21 mouse cellular contexts compared by ENCODE assay signal in genomic region chr7:68697313-68697712, GRCm38 (mm10). TPM values are rescaled to one million over a fixed set of nuclear protein-coding genes. Genes with fewer than 3 reads are reported as not detected.
DNase-seq lines count a peak whose midpoint lies in the region; ATAC-seq and TF ChIP-seq lines count a peak whose summit lies in the region.
"Had no signal": no experiment of that assay in that cellular context is flagged by ENCODE, and none has a peak within 500 bp of the region (broad histone marks: within the 10 kb centered on the region; RNA-seq: fewer than 3 reads in every experiment).

No protein-coding gene starts in this region.

- no peak for TF ChIP-seq CTCF in liver, adult 2 months (IDR thresholded peaks at IDR 0.05; ENCODE audit: low read depth, low read length)
- TF ChIP-seq CTCF in lung, postnatal 0 days (IDR thresholded peaks at IDR 0.05): no peak

- no peak for TF ChIP-seq EP300 in lung, postnatal 0 days (IDR thresholded peaks at IDR 0.05)

- no peak overlapping the region for H3K4me3 ChIP-seq in liver, adult 2 months (ENCODE audit: insufficient read depth, low read depth, low read length)
- no peak overlapping the region for H3K4me3 ChIP-seq in lung, postnatal 0 days (ENCODE audit: low read depth, low read length)
- H3K4me3 ChIP-seq in stomach, embryonic 15.5 days (replicated peaks): no peak overlapping the region
- no peak overlapping the region for H3K4me3 ChIP-seq in forebrain, embryonic 14.5 days (ENCODE audit: low read depth, low read length)
- H3K4me3 ChIP-seq: embryonic facial prominence, embryonic 15.5 days; erythroblast, embryonic 14.5 days; forebrain, embryonic 10.5 days; forebrain, embryonic 15.5 days; heart, embryonic 10.5 days; hindbrain, embryonic 12.5 days had no signal

- H3K79me2 ChIP-seq in liver, adult 2 months (ENCODE audit: control insufficient read depth, insufficient read depth, low read length): no peaks in the 10 kb centered on the region

- peak overlapping the region; percentile 30 for H3K27ac ChIP-seq in liver, adult 2 months (replicated peaks; ENCODE audit: insufficient read depth, low read depth, low read length)
- no peak overlapping the region for H3K27ac ChIP-seq in lung, postnatal 0 days (ENCODE audit: low read length)
- peak overlapping the region; percentile 35 for H3K27ac ChIP-seq in stomach, embryonic 15.5 days
- no peak overlapping the region for H3K27ac ChIP-seq in forebrain, embryonic 14.5 days (ENCODE audit: low read depth, low read length)
- H3K27ac ChIP-seq: embryonic facial prominence, embryonic 15.5 days; forebrain, embryonic 10.5 days; forebrain, embryonic 15.5 days; heart, embryonic 10.5 days; hindbrain, embryonic 12.5 days had no signal

- no peak for TF ChIP-seq POLR2A in liver, adult 2 months (IDR thresholded peaks at IDR 0.05; ENCODE audit: extremely low read depth, insufficient read depth, low read length)

- no peak overlapping the region for H3K4me2 ChIP-seq in lung, postnatal 0 days (replicated peaks; ENCODE audit: low read depth, low read length)
- no peak overlapping the region for H3K4me2 ChIP-seq in stomach, embryonic 15.5 days
- H3K4me2 ChIP-seq in forebrain, embryonic 14.5 days (ENCODE audit: low read length): no peak overlapping the region
- H3K4me2 ChIP-seq: embryonic facial prominence, embryonic 15.5 days; forebrain, embryonic 15.5 days; hindbrain, embryonic 12.5 days had no signal

- intact Hi-C loops in gastrocnemius, postnatal 14 days (cut with DNase I; ENCODE audit: low total_unique reads): no loop called here

- no peaks in the 10 kb centered on the region for H3K36me3 ChIP-seq in liver, adult 2 months (ENCODE audit: control insufficient read depth, insufficient read depth, low read length)
- no peaks in the 10 kb centered on the region for H3K36me3 ChIP-seq in lung, postnatal 0 days (ENCODE audit: insufficient read depth, low read length)
- H3K36me3 ChIP-seq in stomach, embryonic 15.5 days: no peaks in the 10 kb centered on the region
- no peaks in the 10 kb centered on the region for H3K36me3 ChIP-seq in forebrain, embryonic 14.5 days (ENCODE audit: control insufficient read depth, insufficient read depth, low read length)
- H3K36me3 ChIP-seq: embryonic facial prominence, embryonic 15.5 days; forebrain, embryonic 10.5 days; forebrain, embryonic 15.5 days; heart, embryonic 10.5 days; hindbrain, embryonic 12.5 days had no signal

- peaks cover 10% of the 10 kb centered on the region for H3K4me1 ChIP-seq in liver, adult 2 months (ENCODE audit: control insufficient read depth, insufficient read depth, low read length)
- H3K4me1 ChIP-seq in lung, postnatal 0 days (ENCODE audit: insufficient read depth, low read depth, low read length): 0 out of 2 replicates have a peak, but pooled peaks cover 3% of the 10 kb centered on the region
- H3K4me1 ChIP-seq in stomach, embryonic 15.5 days: peaks cover 5% of the 10 kb centered on the region; the same call in 1 of the 2 replicates
- H3K4me1 ChIP-seq in forebrain, embryonic 14.5 days (ENCODE audit: control insufficient read depth, insufficient read depth, low read length): no peaks in the 10 kb centered on the region
- H3K4me1 ChIP-seq: embryonic facial prominence, embryonic 15.5 days; forebrain, embryonic 15.5 days; hindbrain, embryonic 12.5 days had no signal

- WGBS in liver, adult 2 months: 56% methylated on average over 3 of the region's 3 CpGs
- 71% methylated on average over 3 of the region's 3 CpGs for WGBS in lung, postnatal 0 days
- WGBS in stomach, embryonic 15.5 days: 75% methylated on average over 3 of the region's 3 CpGs
- WGBS in forebrain, embryonic 14.5 days: 96% methylated on average over 3 of the region's 3 CpGs

- H3K9ac ChIP-seq in liver, adult 2 months (ENCODE audit: low read depth, low read length): no peak overlapping the region
- no peak overlapping the region for H3K9ac ChIP-seq in lung, postnatal 0 days (replicated peaks; ENCODE audit: low read depth)
- no peak overlapping the region for H3K9ac ChIP-seq in stomach, embryonic 15.5 days
- H3K9ac ChIP-seq in forebrain, embryonic 14.5 days (ENCODE audit: low read length): no peak overlapping the region
- H3K9ac ChIP-seq: embryonic facial prominence, embryonic 15.5 days; forebrain, embryonic 15.5 days; hindbrain, embryonic 12.5 days had no signal

- H3K9me3 ChIP-seq in lung, postnatal 0 days (ENCODE audit: low read length): no peaks in the 10 kb centered on the region
- no peaks in the 10 kb centered on the region for H3K9me3 ChIP-seq in stomach, embryonic 15.5 days
- H3K9me3 ChIP-seq in forebrain, embryonic 14.5 days (replicated peaks; ENCODE audit: control insufficient read depth, low read length): no peaks in the 10 kb centered on the region
- H3K9me3 ChIP-seq: embryonic facial prominence, embryonic 15.5 days; forebrain, embryonic 10.5 days; forebrain, embryonic 15.5 days; heart, embryonic 10.5 days; hindbrain, embryonic 12.5 days had no signal

- no peaks in the 10 kb centered on the region for H3K27me3 ChIP-seq in liver, adult 2 months (ENCODE audit: control insufficient read depth, insufficient read depth, low read length)
- no peaks in the 10 kb centered on the region for H3K27me3 ChIP-seq in lung, postnatal 0 days (replicated peaks; ENCODE audit: insufficient read depth, low read length)
- H3K27me3 ChIP-seq in stomach, embryonic 15.5 days (replicated peaks): no peaks in the 10 kb centered on the region
- no peaks in the 10 kb centered on the region for H3K27me3 ChIP-seq in forebrain, embryonic 14.5 days (replicated peaks; ENCODE audit: control insufficient read depth, insufficient read depth, low read length)
- H3K27me3 ChIP-seq: CH12.LX; embryonic facial prominence, embryonic 15.5 days; forebrain, embryonic 15.5 days; hindbrain, embryonic 12.5 days; Patski had no signal

- DNase-seq in liver, adult 2 months (ENCODE audit: extremely low read depth, low read depth, low spot score): no peak
- DNase-seq in liver: no peak
- no peak for DNase-seq in lung, postnatal 0 days (ENCODE audit: low spot score)
- DNase-seq in lung, postnatal 4 days: no peak
- DNase-seq in forebrain, embryonic 14.5 days (ENCODE audit: low spot score): no peak
- no peak for DNase-seq in gastrocnemius, postnatal 14 days
- DNase-seq: adrenal gland, postnatal 14 days; cerebellum, adult 18-20 months; heart, adult 18-20 months; heart, postnatal 10 days; heart, postnatal 4 days had no signal

- ATAC-seq in lung, postnatal 0 days: peak; percentile 47; the same call in 1 of the 2 replicates
- ATAC-seq in stomach, embryonic 15.5 days (ENCODE audit: insufficient read depth, low FRiP score, low read depth): no peak; the same call in 1 of the 2 replicates
- no peak for ATAC-seq in forebrain, embryonic 14.5 days
- ATAC-seq: activated CD4-positive, CD25-positive, alpha-beta regulatory T cell, adult 4 months; forebrain, embryonic 15.5 days; Patski had no signal

RNA-seq across cellular contexts. Expression of gene Arrdc4, which starts 51.7 kb away (rescaled TPM):
- 11.1 and 11.2 TPM in 2 replicates for total RNA-seq in liver, adult 2 months (2014; rRNA removed)
- polyA plus RNA-seq in liver, adult 2 months (2012; rRNA removed): 4.4 and 6.4 TPM in 2 replicates
- 28.2 and 34.6 TPM in 2 replicates for polyA plus RNA-seq in lung, postnatal 0 days (2015; fragmentation: Nextera tagmentation; extraction: Ambion mirVana)
- 21.8 and 23.8 TPM in 2 replicates for polyA plus RNA-seq in stomach, embryonic 15.5 days (2015; fragmentation: Nextera tagmentation; extraction: Ambion mirVana)
- 27.7 and 27.9 TPM in 2 replicates for polyA plus RNA-seq in forebrain, embryonic 14.5 days (2014; fragmentation: Nextera tagmentation; extraction: Ambion mirVana)
- total RNA-seq in gastrocnemius, postnatal 14 days (2021): 1 to 10 TPM; 6.7 to 6.8 TPM
- total RNA-seq: CH12.LX had no signal

Comparison
In these comparisons a context has a peak if more than half of its experiments do, and no peak if none do; other contexts are left out.
1. H3K27ac ChIP-seq: peak in liver, adult 2 months (single experiment) and stomach, embryonic 15.5 days (single experiment); none in lung, postnatal 0 days (single experiment) and forebrain, embryonic 14.5 days (single experiment).